Mouse (Mus musculus) kidney, adult 2 months (tissue): Measurements from ENCODE around the gene Vmn1r175. TPM values are rescaled to one million over a fixed set of nuclear protein-coding genes. Genes with fewer than 3 reads are reported as not detected.
"Not testable (repeated sequence)": the region's sequence is repeated elsewhere in the genome, so short reads cannot be mapped to it uniquely, and the experiment has no call there.

Source experiments
- DNase-seq: peaks from one replicate; pipeline ENCODE4 v3.0.0; 2021
- H3K27ac ChIP-seq: fragments of 200-500 bp; 2 replicates; pipeline ENCODE4 v1.5.1; 2012; ENCODE audit warnings: low read depth, low read length, control low read depth, inconsistent platforms; ENCODE audit not compliant: insufficient read depth
- H3K27me3 ChIP-seq: fragments of 200-500 bp; replicated peaks from 2 replicates; pipeline ENCODE4 v1.6.1; 2012; ENCODE audit warnings: mild to moderate bottlenecking, moderate library complexity, low read length, inconsistent platforms; ENCODE audit not compliant: control insufficient read depth, insufficient read depth
- H3K36me3 ChIP-seq: fragments of 200-500 bp; 2 replicates; pipeline ENCODE4 v1.6.1; 2012; ENCODE audit warnings: mild to moderate bottlenecking, moderate library complexity, low read length, inconsistent platforms; ENCODE audit not compliant: control insufficient read depth, insufficient read depth
- H3K4me1 ChIP-seq: fragments of 200-500 bp; 2 replicates; pipeline ENCODE4 v1.6.1; 2011; ENCODE audit warnings: low read length; ENCODE audit not compliant: control insufficient read depth, insufficient read depth
- H3K4me3 ChIP-seq: fragments of 200-500 bp; 2 replicates; pipeline ENCODE4 v1.5.1; 2011; ENCODE audit warnings: mild to moderate bottlenecking, low read depth, low read length, control low read depth; ENCODE audit not compliant: insufficient read depth
- CTCF ChIP-seq: fragments of 200-500 bp; conservative IDR thresholded peaks from 2 replicates; pipeline ENCODE4 v1.5.1; 2011; ENCODE audit warnings: low read depth, mild to moderate bottlenecking, control low read depth, low read length, moderate library complexity, mixed read lengths; ENCODE audit not compliant: insufficient read depth, insufficient read length
- POLR2A ChIP-seq: fragments of 200-500 bp; IDR thresholded peaks from one replicate; pipeline ENCODE4 v1.6.1; 2011; ENCODE audit warnings: low read depth, low read length, control low read depth
- WGBS: fragments of 180-500 bp; shearing (Covaris S2); methylation state at CpG from one replicate; pipeline ENCODE4 v1.1.7; 2018; 5-methylcytosine and 5-hydroxymethylcytosine counted together
- polyA plus RNA-seq: library from polyadenylated mRNA; depleted of rRNA; stranded (reverse); fragments of >200 nt; gene quantifications from 2 replicates; pipeline ENCODE4 v1.2.3, GENCODE M21; 2012; rRNA removed

The Vmn1r175 gene
- not detected in 2 replicates for polyA plus RNA-seq

- H3K27me3 ChIP-seq, H3K27ac ChIP-seq, H3K36me3 ChIP-seq, H3K4me1 ChIP-seq, DNase-seq, H3K4me3 ChIP-seq: not testable (repeated sequence)
Measured at GRCm38 (mm10) chr7:23810543-23810942, at the start of gene Vmn1r175. Vmn1r175 (minus strand) TSS chr7:23810643.

GRCm38 (mm10) chr7:23837272-23837671 lies 26.8 kb upstream of the Vmn1r175 start, which contains the start of gene Vmn1r176:
Vmn1r176 (minus strand) TSS chr7:23837372.
- not testable (repeated sequence) for H3K27ac ChIP-seq, H3K4me1 ChIP-seq, H3K36me3 ChIP-seq, H3K4me3 ChIP-seq, H3K27me3 ChIP-seq, DNase-seq
- WGBS: no CpG with 5 or more reads among the region's 1 CpGs

- Histone ChIP-seq H3K36me3 (no peaks in the 10 kb centered on the region), H3K27me3 (no peaks in the 10 kb centered on the region), H3K4me1 (no peaks in the 10 kb centered on the region), H3K27ac (no peak overlapping the region), H3K4me3 (no peak overlapping the region)
- 80% methylated on average over 6 of the region's 6 CpGs for WGBS
- TF ChIP-seq CTCF (no peak), POLR2A (no peak)
- no peak for DNase-seq
Measured at GRCm38 (mm10) chr7:23784526-23784925, 25.9 kb downstream of the Vmn1r175 start.

Other genes starting within 250 kb of the Vmn1r175 start
- not detected in 2 replicates for gene Vmn1r169, start 235.1 kb downstream of the Vmn1r175 start, polyA plus RNA-seq
- gene Vmn1r170, start 204.5 kb downstream of the Vmn1r175 start, polyA plus RNA-seq: not detected in 2 replicates
- not detected in 2 replicates for gene Vmn1r171, start 179.9 kb downstream of the Vmn1r175 start, polyA plus RNA-seq
- not detected in 2 replicates for gene Vmn1r172, start 152.3 kb downstream of the Vmn1r175 start, polyA plus RNA-seq
- not detected in 2 replicates for gene Vmn1r173, start 109.9 kb downstream of the Vmn1r175 start, polyA plus RNA-seq
- not detected in 2 replicates for gene Vmn1r174, start 58.4 kb downstream of the Vmn1r175 start, polyA plus RNA-seq
- gene Vmn1r176, start 26.7 kb upstream of the Vmn1r175 start, polyA plus RNA-seq: not detected in 2 replicates
- gene Vmn1r177, start 55.8 kb upstream of the Vmn1r175 start, polyA plus RNA-seq: not detected in 2 replicates
- gene Vmn1r178, start 81.4 kb upstream of the Vmn1r175 start, polyA plus RNA-seq: not detected in 2 replicates
- gene Vmn1r179, start 116.3 kb upstream of the Vmn1r175 start, polyA plus RNA-seq: not detected in 2 replicates
- not detected in 2 replicates for gene Vmn1r180, start 140.0 kb upstream of the Vmn1r175 start, polyA plus RNA-seq
- gene Vmn1r181, start 164.0 kb upstream of the Vmn1r175 start, polyA plus RNA-seq: not detected in 2 replicates
- not detected in 2 replicates for gene V1rd19, start 191.0 kb upstream of the Vmn1r175 start, polyA plus RNA-seq
- not detected in 2 replicates for gene Vmn1r183, start 242.6 kb upstream of the Vmn1r175 start, polyA plus RNA-seq